Mouse (Mus musculus) megakaryocyte-erythroid progenitor cell, adult 5-6 weeks (primary cell): ENCODE measurements around the gene Pacrg. TPM values are rescaled to one million over a fixed set of nuclear protein-coding genes. Genes with fewer than 3 reads are reported as not detected.

ENCODE experiments used
- ATAC-seq: replicated peaks from 2 replicates; pipeline ENCODE4 v1.8.0; 2016; ENCODE audit warnings: mild to moderate bottlenecking, inconsistent platforms; ENCODE audit not compliant: severe bottlenecking, poor library complexity, low FRiP score, low TSS enrichment
- total RNA-seq, 2 experiments: library from RNA; stranded (forward) in 1 of 2; stranded (reverse) in 1 of 2; fragments of 200-1000, 215-1000 nt in 1 of 2; fragments of >200 nt in 1 of 2; fragmentation: Nextera tagmentation in 1 of 2; gene quantifications; 2 replicates each; pipeline ENCODE4 v1.2.3; 2014 to 2017

Gene Pacrg
- total RNA-seq, 2 experiments from 2014 or later = 1.7 TPM; not detected in 1

- ATAC-seq = no peak
Measured at GRCm38 (mm10) chr17:10430831-10431230, 409.3 kb downstream of the Pacrg start.

- no peak for ATAC-seq
Measured at GRCm38 (mm10) chr17:10429406-10429805, 410.7 kb downstream of the Pacrg start.

GRCm38 (mm10) chr17:10425311-10425710, 414.8 kb downstream of the Pacrg start:
- no peak for ATAC-seq

GRCm38 (mm10) chr17:10417558-10418253, 422.4 kb downstream of the Pacrg start:
- ATAC-seq = no peak

- ATAC-seq = no peak
Measured at GRCm38 (mm10) chr17:10416995-10417394, 423.1 kb downstream of the Pacrg start.

- no peak for ATAC-seq
Measured at GRCm38 (mm10) chr17:10416101-10416500, 424.0 kb downstream of the Pacrg start.

- no peak for ATAC-seq
Measured at GRCm38 (mm10) chr17:10414383-10414782, 425.7 kb downstream of the Pacrg start.

- ATAC-seq = no peak
Measured at GRCm38 (mm10) chr17:10413870-10414269, 426.2 kb downstream of the Pacrg start.

- no peak for ATAC-seq
Measured at GRCm38 (mm10) chr17:10410597-10411476, 429.3 kb downstream of the Pacrg start.

GRCm38 (mm10) chr17:10408681-10409081, 431.4 kb downstream of the Pacrg start:
- no peak for ATAC-seq

- no peak for ATAC-seq
Measured at GRCm38 (mm10) chr17:10407031-10407722, 432.9 kb downstream of the Pacrg start.

GRCm38 (mm10) chr17:10406311-10406710, 433.8 kb downstream of the Pacrg start:
- no peak for ATAC-seq

- ATAC-seq = no peak
Measured at GRCm38 (mm10) chr17:10405906-10406305, 434.2 kb downstream of the Pacrg start.

- no peak for ATAC-seq
Measured at GRCm38 (mm10) chr17:10403186-10403585, 436.9 kb downstream of the Pacrg start.

- ATAC-seq = no peak
Measured at GRCm38 (mm10) chr17:10402064-10402640, 438.0 kb downstream of the Pacrg start.

- no peak for ATAC-seq
Measured at GRCm38 (mm10) chr17:10401529-10401928, 438.6 kb downstream of the Pacrg start.

- no peak for ATAC-seq
Measured at GRCm38 (mm10) chr17:10399706-10400105, 440.4 kb downstream of the Pacrg start.

- no peak for ATAC-seq
Measured at GRCm38 (mm10) chr17:10398871-10399270, 441.2 kb downstream of the Pacrg start.

- ATAC-seq = no peak
Measured at GRCm38 (mm10) chr17:10397924-10398627, 442.0 kb downstream of the Pacrg start.
